Mouse (Mus musculus) megakaryocyte, embryonic 14.5 days (primary cell): ENCODE data around the gene Ccdc138. TPM values are rescaled to one million over a fixed set of nuclear protein-coding genes. Genes with fewer than 3 reads are reported as not detected.

Experiments used
- H3K27me3 ChIP-seq: replicated peaks from 2 replicates; pipeline ENCODE3; 2012; ENCODE audit warnings: inconsistent platforms
- H3K36me3 ChIP-seq: replicated peaks from 2 replicates; pipeline ENCODE3; 2012; ENCODE audit warnings: low read length, inconsistent platforms, mixed read lengths
- H3K4me1 ChIP-seq: 2 replicates; pipeline ENCODE4 v1.6.1; 2012; ENCODE audit warnings: inconsistent platforms
- H3K4me3 ChIP-seq: replicated peaks from 2 replicates; pipeline ENCODE3; 2012; ENCODE audit warnings: moderate library complexity, mild to moderate bottlenecking, inconsistent platforms
- H3K9me3 ChIP-seq: 2 replicates; pipeline ENCODE4 v1.6.1; 2012; ENCODE audit warnings: inconsistent platforms
- FLI1 ChIP-seq: IDR thresholded peaks from 2 replicates; pipeline ENCODE4 v1.6.1; 2012; ENCODE audit warnings: low read length, inconsistent platforms, mixed read lengths
- GATA1 ChIP-seq: IDR thresholded peaks from 3 replicates; pipeline ENCODE4 v1.6.1; 2012; ENCODE audit warnings: mixed read lengths, low read length, inconsistent platforms, borderline replicate concordance
- polyA plus RNA-seq: library from polyadenylated mRNA; stranded (reverse); fragments of >175 nt; gene quantifications from 2 replicates; pipeline ENCODE4 v1.2.3, GENCODE M21; 2012; ENCODE audit warnings: low replicate concordance; ENCODE audit not compliant: insufficient read depth

Gene Ccdc138
- polyA plus RNA-seq, 1 experiment: 0.65 TPM

- no peaks in the 10 kb centered on the region; the same call in 1 of the 2 replicates for H3K4me1 ChIP-seq
- H3K36me3 ChIP-seq: no peaks in the 10 kb centered on the region
- no peak overlapping the region for H3K4me3 ChIP-seq
- H3K27me3 ChIP-seq: no peaks in the 10 kb centered on the region
- no peak for TF ChIP-seq FLI1
- TF ChIP-seq GATA1: no peak
- no peaks in the 10 kb centered on the region for H3K9me3 ChIP-seq
These were observed 62.8 kb downstream of the Ccdc138 start for GRCm38 (mm10) chr10:58560521-58560920.

- TF ChIP-seq FLI1 (no peak), GATA1 (no peak)
- H3K36me3 ChIP-seq: no peaks in the 10 kb centered on the region
- H3K9me3 ChIP-seq: no peaks in the 10 kb centered on the region
- H3K4me1 ChIP-seq: no peaks in the 10 kb centered on the region
- no peaks in the 10 kb centered on the region for H3K27me3 ChIP-seq
- H3K4me3 ChIP-seq: no peak overlapping the region
These were observed 87.9 kb downstream of the Ccdc138 start for GRCm38 (mm10) chr10:58585427-58586223.

GRCm38 (mm10) chr10:58594486-58594885 is 96.7 kb downstream of the Ccdc138 start:
- H3K4me3 ChIP-seq: no peak overlapping the region
- H3K27me3 ChIP-seq: peaks cover 2% of the 10 kb centered on the region
- TF ChIP-seq GATA1 (no peak), FLI1 (no peak)
- no peaks in the 10 kb centered on the region for H3K4me1 ChIP-seq
- peaks cover 6% of the 10 kb centered on the region for H3K9me3 ChIP-seq
- H3K36me3 ChIP-seq: no peaks in the 10 kb centered on the region

GRCm38 (mm10) chr10:58595197-58595596 is 97.4 kb downstream of the Ccdc138 start:
- Histone ChIP-seq H3K4me3 (no peak overlapping the region), H3K9me3 (peaks cover 6% of the 10 kb centered on the region), H3K4me1 (no peaks in the 10 kb centered on the region), H3K27me3 (peaks cover 2% of the 10 kb centered on the region), H3K36me3 (no peaks in the 10 kb centered on the region)
- TF ChIP-seq GATA1 (no peak), FLI1 (no peak)

GRCm38 (mm10) chr10:58595821-58596220 is 98.1 kb downstream of the Ccdc138 start:
- no peak for TF ChIP-seq FLI1
- no peak for TF ChIP-seq GATA1
- Histone ChIP-seq H3K36me3 (no peaks in the 10 kb centered on the region), H3K27me3 (peaks cover 2% of the 10 kb centered on the region), H3K4me1 (no peaks in the 10 kb centered on the region), H3K9me3 (peaks cover 6% of the 10 kb centered on the region), H3K4me3 (no peak overlapping the region)

GRCm38 (mm10) chr10:58600151-58600550 is 102.4 kb downstream of the Ccdc138 start:
- peaks cover 9% of the 10 kb centered on the region for H3K9me3 ChIP-seq

GRCm38 (mm10) chr10:58600983-58601382 is 103.2 kb downstream of the Ccdc138 start:
- TF ChIP-seq FLI1 (no peak), GATA1 (no peak)
- Histone ChIP-seq H3K9me3 (peaks cover 9% of the 10 kb centered on the region), H3K4me1 (no peaks in the 10 kb centered on the region), H3K27me3 (no peaks in the 10 kb centered on the region), H3K4me3 (no peak overlapping the region), H3K36me3 (no peaks in the 10 kb centered on the region)

More at GRCm38 (mm10) chr10:58600151-58600550, 102.4 kb downstream of the Ccdc138 start:
- no peak overlapping the region for H3K4me3 ChIP-seq
- no peaks in the 10 kb centered on the region for H3K4me1 ChIP-seq
- H3K36me3 ChIP-seq: no peaks in the 10 kb centered on the region
- no peak for TF ChIP-seq GATA1
- peaks cover under 1% of the 10 kb centered on the region for H3K27me3 ChIP-seq

- Histone ChIP-seq H3K4me3 (no peak overlapping the region), H3K36me3 (no peaks in the 10 kb centered on the region), H3K9me3 (peaks cover 9% of the 10 kb centered on the region), H3K4me1 (no peaks in the 10 kb centered on the region), H3K27me3 (no peaks in the 10 kb centered on the region)
- TF ChIP-seq GATA1 (no peak), FLI1 (no peak)
These were observed 103.7 kb downstream of the Ccdc138 start for GRCm38 (mm10) chr10:58601431-58601901.

- Histone ChIP-seq H3K9me3 (peaks cover 9% of the 10 kb centered on the region), H3K4me3 (peak overlapping the region; percentile 25), H3K4me1 (no peaks in the 10 kb centered on the region), H3K36me3 (no peaks in the 10 kb centered on the region), H3K27me3 (no peaks in the 10 kb centered on the region)
- TF ChIP-seq FLI1 (no peak), GATA1 (no peak)
These were observed 104.2 kb downstream of the Ccdc138 start for GRCm38 (mm10) chr10:58601946-58602345.

- H3K36me3 ChIP-seq: no peaks in the 10 kb centered on the region
- no peaks in the 10 kb centered on the region for H3K4me1 ChIP-seq
- no peak overlapping the region for H3K4me3 ChIP-seq
- TF ChIP-seq FLI1: no peak
- no peak for TF ChIP-seq GATA1
- no peaks in the 10 kb centered on the region for H3K27me3 ChIP-seq
- peaks cover 9% of the 10 kb centered on the region for H3K9me3 ChIP-seq
These were observed 107.0 kb downstream of the Ccdc138 start for GRCm38 (mm10) chr10:58604779-58605178.

GRCm38 (mm10) chr10:58606356-58606755 is 108.6 kb downstream of the Ccdc138 start:
- Histone ChIP-seq H3K4me3 (no peak overlapping the region), H3K4me1 (no peaks in the 10 kb centered on the region), H3K27me3 (no peaks in the 10 kb centered on the region), H3K36me3 (no peaks in the 10 kb centered on the region), H3K9me3 (peaks cover 9% of the 10 kb centered on the region)
- no peak for TF ChIP-seq GATA1
- TF ChIP-seq FLI1: no peak
